Mouse (Mus musculus): Measurements from ENCODE around the gene Fuca1. TPM values are rescaled to one million over a fixed set of nuclear protein-coding genes. Genes with fewer than 3 reads are reported as not detected.
"Not testable (repeated sequence)": the region's sequence is repeated elsewhere in the genome, so short reads cannot be mapped to it uniquely, and the experiment has no call there.

Gene Fuca1
- total RNA-seq, 2 experiments from 2014 or later, result 44.2 to 46.8 TPM

DNA sequence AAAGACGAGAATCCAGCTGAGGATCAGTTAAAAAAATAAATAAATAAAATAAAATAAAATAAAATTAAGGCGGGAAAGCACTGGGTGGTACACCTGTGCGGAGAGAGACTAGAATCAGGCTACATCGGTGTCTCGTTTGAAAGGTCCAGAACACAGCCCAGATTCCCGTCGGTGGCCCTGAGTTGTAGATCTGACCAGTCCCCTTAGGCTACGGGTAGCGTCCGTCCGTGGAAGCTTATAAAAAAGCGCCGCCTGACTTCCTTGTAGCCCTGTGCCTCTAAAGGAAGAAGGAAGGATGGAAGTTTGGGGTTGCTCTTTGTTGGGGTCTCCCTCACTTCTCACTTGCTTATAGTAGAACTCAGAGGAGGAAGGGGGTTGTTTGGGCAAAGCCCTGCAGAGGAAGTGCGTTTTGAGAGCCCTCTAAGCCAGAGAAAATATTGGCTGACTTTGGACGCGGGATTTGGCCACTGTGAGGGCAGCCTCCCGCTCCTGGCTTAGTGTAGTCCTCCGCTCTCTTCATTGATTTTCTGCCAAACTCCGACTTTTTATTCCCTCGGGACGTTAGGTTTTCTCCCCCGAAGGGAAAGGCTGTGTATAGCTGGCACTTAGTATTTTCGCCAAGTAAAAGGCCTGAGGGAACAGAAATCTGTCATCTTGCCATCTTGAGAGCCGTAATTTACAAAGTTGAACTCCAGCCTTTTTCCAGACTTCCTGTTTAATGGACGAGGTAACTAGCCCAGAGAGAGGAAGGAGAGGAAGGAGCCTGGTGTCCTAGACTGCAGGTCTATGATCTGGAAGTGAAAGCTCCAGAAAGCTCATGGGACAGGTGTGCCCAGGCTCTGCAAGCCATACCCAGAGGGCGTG, 954 bp downstream of the Fuca1 start:
- intact Hi-C loops (cut with DNase I), result no loop called here
- DNase-seq, result peak; percentile 24

DNA sequence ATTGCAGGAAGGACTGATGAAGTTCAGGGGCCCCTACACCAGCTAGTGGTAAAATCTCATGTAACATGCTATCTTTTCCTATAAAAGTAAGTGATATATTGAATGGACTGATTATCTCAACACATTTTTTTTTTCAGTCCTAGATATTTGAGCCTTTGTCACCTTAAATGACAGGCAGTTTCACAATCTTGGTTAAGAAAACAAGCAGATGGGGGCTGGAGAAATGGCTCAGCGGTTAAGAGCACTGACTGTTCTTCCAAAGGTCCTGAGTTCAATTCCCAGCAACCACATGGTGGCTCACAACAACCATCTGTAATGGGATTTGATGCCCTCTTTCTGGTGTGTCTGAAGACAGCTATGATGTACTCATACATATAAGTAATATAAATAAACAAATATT, 1.7 kb downstream of the Fuca1 start:
- intact Hi-C loops (cut with DNase I), result no loop called here
- DNase-seq, result no peak

DNA sequence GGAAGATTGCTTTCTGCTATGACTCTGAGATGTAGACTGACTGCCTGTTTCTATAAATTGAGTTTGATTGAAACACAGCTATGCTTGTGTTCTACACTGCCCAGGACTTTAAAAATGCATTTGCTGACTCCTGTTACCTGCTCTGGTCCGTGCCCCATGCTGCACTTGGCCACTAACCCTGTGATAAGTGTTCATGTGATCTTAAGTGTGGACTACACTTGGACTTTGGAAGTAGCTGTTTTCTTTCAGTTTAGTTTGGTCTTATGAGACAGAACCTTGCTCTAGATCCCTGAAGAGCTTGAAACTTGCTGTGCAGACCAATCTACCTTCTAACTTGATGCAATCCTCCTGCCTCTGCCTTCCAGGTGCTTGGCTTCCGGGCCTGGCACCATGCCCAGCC, 3.9 kb downstream of the Fuca1 start:
- DNase-seq, result no peak
- intact Hi-C loops (cut with DNase I), result no loop called here

DNA sequence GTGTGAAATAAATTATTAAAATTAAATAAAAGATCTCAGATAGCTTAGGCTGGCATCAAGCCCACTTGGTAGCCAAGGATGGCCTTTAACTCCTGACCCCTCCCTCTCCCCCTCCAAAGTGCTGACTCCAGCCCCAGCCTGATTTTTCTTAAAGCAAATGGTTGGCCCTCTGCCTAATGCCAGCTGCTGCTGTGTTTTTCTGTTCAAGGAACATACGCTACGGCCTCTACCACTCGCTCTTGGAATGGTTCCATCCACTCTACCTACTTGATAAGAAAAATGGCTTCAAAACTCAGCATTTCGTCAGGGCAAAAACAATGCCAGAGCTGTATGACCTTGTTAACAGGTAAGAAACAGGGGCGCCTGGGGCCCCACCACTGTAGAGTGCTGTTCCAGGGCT, 4.8 kb downstream of the Fuca1 start:
- intact Hi-C loops (cut with DNase I), result no loop called here
- DNase-seq, result peak; percentile 28

- no peak for DNase-seq
- intact Hi-C loops (cut with DNase I), result no loop called here
These were observed 5.8 kb downstream of the Fuca1 start for GRCm38 (mm10) chr4:135926195-135926808.

DNA sequence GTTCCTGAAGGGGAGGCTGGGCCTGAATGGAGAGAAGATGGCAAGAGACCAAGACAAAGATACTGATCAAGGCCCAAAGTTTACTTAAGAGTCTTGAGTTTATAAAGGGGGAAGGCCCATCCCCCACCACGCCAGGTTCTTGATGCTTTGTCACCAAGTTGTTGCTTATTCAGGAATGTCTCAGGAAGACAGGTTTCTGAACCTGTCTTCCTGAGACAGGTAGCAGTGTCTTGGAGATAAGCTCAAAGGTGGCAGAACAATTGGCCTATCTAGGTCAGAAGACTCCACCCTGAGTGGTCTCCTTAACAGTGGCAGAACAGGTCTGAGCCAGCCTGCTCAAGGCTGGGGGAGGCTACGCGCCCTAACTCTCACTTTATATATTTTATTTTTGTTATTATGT, 6.3 kb downstream of the Fuca1 start:
- no peak for DNase-seq
- intact Hi-C loops (cut with DNase I), result no loop called here

DNA sequence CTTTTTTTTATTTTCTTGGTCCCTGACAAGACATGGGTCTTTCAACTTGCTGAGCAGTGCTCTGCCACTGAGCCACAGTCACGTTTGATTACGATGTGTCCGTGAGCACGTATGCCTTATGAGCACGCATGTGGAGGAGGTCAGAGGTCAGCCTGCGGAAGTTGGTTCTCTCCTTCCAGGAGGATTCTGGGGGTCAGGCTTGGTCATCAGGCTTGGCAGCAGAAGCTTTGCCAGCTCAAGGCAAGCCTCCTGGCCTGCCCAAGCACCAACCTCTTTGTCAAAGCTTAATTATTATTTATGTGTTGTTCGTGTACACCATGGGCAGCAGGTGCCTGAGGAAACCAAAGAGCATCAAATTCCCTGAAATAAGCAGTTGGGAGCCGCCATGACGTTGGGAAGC, 7.8 kb downstream of the Fuca1 start:
- no peak for DNase-seq
- intact Hi-C loops (cut with DNase I), result no loop called here

DNA sequence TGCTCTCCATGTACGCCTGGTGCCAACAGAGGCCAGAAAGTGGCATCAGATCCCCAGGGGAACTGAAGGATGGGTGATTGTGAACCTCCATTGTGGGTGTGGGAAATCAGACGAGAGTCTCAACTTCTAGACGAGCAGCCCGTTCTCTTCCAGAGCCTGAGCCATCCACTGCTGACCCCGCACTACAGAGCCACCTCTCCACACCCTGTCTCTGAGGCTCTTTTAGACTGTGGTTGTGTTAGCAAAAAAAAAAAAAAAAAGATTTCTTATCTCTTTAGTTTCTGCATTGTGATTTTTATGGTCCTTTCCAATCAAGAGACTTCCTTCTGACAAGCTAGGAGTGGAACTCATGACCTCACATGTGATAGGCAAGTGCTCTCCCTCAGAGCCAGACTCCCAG, 8.9 kb downstream of the Fuca1 start:
- DNase-seq, result no peak
- intact Hi-C loops (cut with DNase I), result no loop called here

DNA sequence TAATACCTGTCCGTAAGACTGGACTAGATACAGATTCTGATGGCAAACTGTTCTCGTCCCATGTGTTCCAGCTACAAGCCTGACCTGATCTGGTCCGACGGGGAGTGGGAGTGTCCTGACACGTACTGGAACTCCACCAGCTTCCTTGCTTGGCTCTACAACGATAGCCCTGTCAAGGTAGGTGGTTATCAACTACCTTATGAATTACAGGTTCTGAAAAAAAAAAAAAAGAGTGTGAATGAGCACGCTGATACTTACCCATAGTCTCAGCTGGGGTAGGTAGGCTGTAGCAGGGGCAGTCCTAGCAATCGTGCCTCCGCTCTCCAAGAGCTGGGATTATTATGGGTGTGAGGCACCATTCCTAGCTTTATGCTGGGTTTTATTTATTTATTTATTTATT, 9.3 kb downstream of the Fuca1 start:
- no peak for DNase-seq
- intact Hi-C loops (cut with DNase I), result no loop called here

DNA sequence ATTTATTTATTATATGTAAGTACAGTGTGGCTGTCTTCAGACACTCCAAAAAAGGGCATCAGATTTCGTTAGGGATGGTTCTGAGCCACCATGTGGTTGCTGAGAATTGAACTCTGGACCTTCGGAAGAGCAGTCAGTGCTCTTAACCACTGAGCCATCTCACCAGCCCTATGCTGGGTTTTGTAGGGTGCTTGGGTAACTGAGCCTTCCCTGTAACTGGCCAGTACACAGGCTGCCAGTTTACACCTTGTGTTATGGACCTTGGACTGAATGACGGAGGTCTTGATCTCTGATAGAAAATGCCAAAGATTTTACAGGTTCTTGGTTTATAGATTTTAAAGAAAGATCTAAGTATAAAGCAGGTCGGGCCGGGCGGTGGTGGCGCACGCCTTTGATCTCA, 9.7 kb downstream of the Fuca1 start:
- DNase-seq, result no peak
- intact Hi-C loops (cut with DNase I), result no loop called here

DNA sequence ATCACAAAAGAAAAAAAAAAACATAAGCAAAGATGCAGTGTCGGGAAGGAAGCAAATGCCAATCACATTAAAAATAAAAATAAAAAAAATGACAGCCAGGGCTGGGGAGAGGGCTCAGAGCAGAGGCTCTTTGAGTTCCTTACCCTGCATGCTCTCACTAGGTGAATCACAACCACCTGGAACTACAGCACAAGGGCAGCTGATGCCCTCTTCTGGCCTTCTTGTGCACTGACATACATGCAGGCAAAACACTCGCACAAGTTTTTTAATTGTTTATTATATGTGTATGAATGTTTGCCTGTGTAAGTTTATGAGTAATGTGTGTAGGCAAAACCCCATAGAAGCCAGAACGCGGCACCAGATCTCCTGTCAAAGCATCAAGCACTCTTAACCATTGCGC, 11.3 kb downstream of the Fuca1 start:
- intact Hi-C loops (cut with DNase I), result no loop called here
- DNase-seq, result no peak

GRCm38 (mm10) chr4:135934708-135935500, 14.4 kb downstream of the Fuca1 start:
- no peak for DNase-seq
- intact Hi-C loops (cut with DNase I), result no loop called here

- DNase-seq, result no peak
- intact Hi-C loops (cut with DNase I), result no loop called here
These were observed 15.0 kb downstream of the Fuca1 start for GRCm38 (mm10) chr4:135935502-135935901.

DNA sequence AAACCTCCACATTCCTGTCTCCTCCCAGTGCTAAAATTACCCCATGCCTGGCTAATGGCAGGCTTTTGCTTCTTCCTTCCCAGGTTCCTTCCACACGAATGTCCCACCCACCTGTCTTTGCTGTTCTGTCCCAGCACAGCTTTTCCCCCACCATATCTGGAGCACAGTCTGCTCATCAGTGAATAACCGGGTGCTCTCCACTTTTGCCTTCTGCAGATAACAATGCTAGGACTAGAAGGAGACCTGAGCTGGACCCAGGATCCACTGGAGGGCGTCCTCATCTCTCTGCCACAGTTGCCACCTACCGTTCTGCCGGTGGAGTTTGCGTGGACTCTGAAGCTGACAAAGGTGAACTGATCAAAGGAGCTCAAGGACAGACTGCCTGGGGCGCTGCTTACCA, 18.3 kb downstream of the Fuca1 start:
- intact Hi-C loops (cut with DNase I), result no loop called here
- DNase-seq, result no peak

- DNase-seq; intact Hi-C loops (cut with DNase I): not testable (repeated sequence)
These were observed 20.5 kb downstream of the Fuca1 start for GRCm38 (mm10) chr4:135941026-135941425.

GRCm38 (mm10) chr4:135942193-135942592, 21.7 kb downstream of the Fuca1 start:
- DNase-seq, result no peak
- intact Hi-C loops (cut with DNase I), result no loop called here

DNA sequence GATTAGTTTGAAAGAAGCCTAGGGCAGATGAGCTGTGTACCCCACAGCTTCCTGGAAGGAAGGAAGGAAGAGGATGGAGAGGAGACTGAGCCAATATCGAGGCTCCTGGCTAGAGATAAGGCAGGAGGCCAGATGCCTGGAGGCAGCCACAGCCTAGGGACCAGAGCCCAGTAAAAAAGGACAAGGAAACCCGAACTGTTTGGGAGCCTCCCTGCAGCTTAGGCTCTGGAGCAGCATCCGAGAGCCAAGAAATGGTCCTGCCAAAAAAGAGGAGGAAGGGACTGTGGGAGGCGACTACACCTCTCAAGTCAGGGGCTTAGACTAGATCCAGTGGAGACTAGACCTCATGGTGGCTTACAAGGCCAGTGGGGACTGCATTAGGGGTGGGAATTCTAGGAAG, 22.9 kb downstream of the Fuca1 start:
- no peak for DNase-seq
- intact Hi-C loops (cut with DNase I), result no loop called here

GRCm38 (mm10) chr4:135945706-135946105, 25.2 kb downstream of the Fuca1 start:
- intact Hi-C loops (cut with DNase I), result no loop called here
- no peak for DNase-seq

DNA sequence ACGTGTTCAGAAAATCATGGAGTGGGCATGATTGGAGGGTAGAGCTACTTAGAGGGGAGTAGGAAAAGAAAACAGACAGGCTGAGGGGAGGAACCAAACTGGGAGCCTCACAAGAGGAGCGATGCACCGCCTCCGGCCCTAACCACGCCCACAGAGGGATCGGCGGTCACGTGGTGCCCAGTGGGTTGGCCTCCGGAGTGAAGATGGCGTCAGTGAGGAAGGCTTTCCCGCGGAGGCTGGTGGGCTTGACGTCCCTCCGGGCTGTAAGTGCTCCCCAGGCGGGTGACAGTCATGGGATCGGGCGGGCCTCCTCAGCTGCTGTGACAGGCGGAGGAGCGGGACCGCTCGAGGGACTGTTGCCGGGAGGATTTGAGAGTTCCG, 25.7 kb downstream of the Fuca1 start, which contains the start of gene Hmgcl:
Hmgcl (plus strand) TSS at position 171 of the 381 bp plus-strand sequence.
- intact Hi-C loops (cut with DNase I), result no loop called here
- DNase-seq, result peak; percentile 95

- intact Hi-C loops (cut with DNase I), result no loop called here
- DNase-seq, result no peak
These were observed 26.2 kb downstream of the Fuca1 start for GRCm38 (mm10) chr4:135946659-135947301.

GRCm38 (mm10) chr4:135948142-135948541, 27.6 kb downstream of the Fuca1 start:
- intact Hi-C loops (cut with DNase I), result no loop called here
- DNase-seq, result no peak

Data from left cerebral cortex, postnatal 4 days (tissue).